Mouse (Mus musculus) G1E (cell line): ENCODE results near the gene Aloxe3. TPM values are rescaled to one million over a fixed set of nuclear protein-coding genes. Genes with fewer than 3 reads are reported as not detected.
A peak's percentile ranks its signal among the peaks of the same experiment; 100 is the strongest.

Experiments used
- ATAC-seq: 2 replicates; pipeline ENCODE4 v1.8.0; 2016; ENCODE audit warnings: mild to moderate bottlenecking; ENCODE audit not compliant: insufficient number of reproducible peaks, poor library complexity, low FRiP score, severe bottlenecking; ENCODE audit errors: extremely low read depth
- DNase-seq: peaks from one replicate; pipeline ENCODE4 v3.0.0; 2012; ENCODE audit warnings: low spot score
- H3K27me3 ChIP-seq: 2 replicates; pipeline ENCODE4 v1.6.1; 2012; ENCODE audit warnings: mild to moderate bottlenecking, low read length, inconsistent platforms; ENCODE audit not compliant: insufficient read depth
- H3K36me3 ChIP-seq: replicated peaks from 2 replicates; pipeline ENCODE3; 2012; ENCODE audit warnings: mild to moderate bottlenecking, inconsistent platforms
- H3K4me1 ChIP-seq: 2 replicates; pipeline ENCODE4 v1.6.1; 2012; ENCODE audit warnings: low read depth, low read length, inconsistent platforms, mixed read lengths; ENCODE audit not compliant: insufficient read depth
- H3K4me3 ChIP-seq: 2 replicates; pipeline ENCODE4 v1.5.1; 2012; ENCODE audit warnings: low read depth, mild to moderate bottlenecking, inconsistent platforms, low read length, moderate library complexity, mixed read lengths
- H3K9me3 ChIP-seq: replicated peaks from 2 replicates; pipeline ENCODE4 v1.6.1; 2012; ENCODE audit warnings: inconsistent platforms
- CTCF ChIP-seq: IDR thresholded peaks from 2 replicates; pipeline ENCODE4 v1.5.1; 2012; ENCODE audit warnings: low read depth, low read length, inconsistent platforms, mixed read lengths
- GATA1 ChIP-seq: IDR thresholded peaks from 2 replicates; pipeline ENCODE4 v1.6.1; 2012; ENCODE audit warnings: borderline replicate concordance, low read length, inconsistent platforms, mixed read lengths
- GATA2 ChIP-seq: IDR thresholded peaks from 2 replicates; pipeline ENCODE4 v1.6.1; 2012; ENCODE audit warnings: low read depth, low read length, inconsistent platforms, borderline replicate concordance
- POLR2AphosphoS5 ChIP-seq: IDR thresholded peaks from 2 replicates; pipeline ENCODE4 v1.6.1; 2012; ENCODE audit warnings: low read depth, low read length, inconsistent platforms; ENCODE audit not compliant: insufficient replicate concordance
- TAL1 ChIP-seq: conservative IDR thresholded peaks from 2 replicates; pipeline ENCODE4 v1.6.1; 2012; ENCODE audit warnings: low read depth, low read length, inconsistent platforms, mixed read lengths
- polyA plus RNA-seq: library from polyadenylated mRNA; stranded (reverse); fragments of >175 nt; gene quantifications from 2 replicates; pipeline ENCODE4 v1.2.3, GENCODE M21; 2012
- total RNA-seq, 2 experiments: library from RNA; stranded (forward) in 1 of 2; stranded (reverse) in 1 of 2; fragments of 200-1000 nt in 1 of 2; fragments of >200 nt in 1 of 2; fragmentation: Nextera tagmentation in 1 of 2; gene quantifications; 2 replicates each; pipeline ENCODE4 v1.2.3; 2014 to 2017

The Aloxe3 gene
- total and polyA plus RNA-seq, 3 experiments: 0.16 TPM; not detected in 2

DNA sequence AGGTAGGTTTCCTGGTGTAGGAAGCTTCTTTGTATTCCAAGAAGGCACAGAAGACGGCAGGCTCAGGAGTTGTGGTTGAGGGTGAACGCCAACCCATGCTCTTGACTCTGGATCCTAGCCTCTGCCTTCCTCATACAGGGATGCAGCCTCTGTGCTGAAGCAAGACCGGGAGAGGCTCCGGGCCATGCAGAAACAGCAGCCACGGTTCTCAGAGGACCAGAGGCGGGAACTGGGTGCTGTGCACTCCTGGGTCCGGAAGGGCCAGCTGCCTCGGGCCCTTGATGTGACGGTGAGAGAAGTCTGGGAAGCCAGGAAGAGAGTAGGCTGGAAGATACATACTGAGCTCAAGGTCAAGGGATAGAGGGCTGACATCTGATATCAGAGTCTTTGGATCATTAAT, 17.5 kb upstream of the Aloxe3 start:
- H3K9me3 ChIP-seq: no peaks in the 10 kb centered on the region
- no peak for ATAC-seq
- DNase-seq: no peak
- H3K4me3 ChIP-seq: no peak overlapping the region
- H3K27me3 ChIP-seq: peaks cover 15% of the 10 kb centered on the region
- H3K4me1 ChIP-seq: peaks cover 36% of the 10 kb centered on the region
- no peak for TF ChIP-seq GATA1
- no peak for TF ChIP-seq TAL1
- TF ChIP-seq GATA2: no peak
- TF ChIP-seq POLR2AphosphoS5: no peak
- peaks cover 68% of the 10 kb centered on the region for H3K36me3 ChIP-seq

DNA sequence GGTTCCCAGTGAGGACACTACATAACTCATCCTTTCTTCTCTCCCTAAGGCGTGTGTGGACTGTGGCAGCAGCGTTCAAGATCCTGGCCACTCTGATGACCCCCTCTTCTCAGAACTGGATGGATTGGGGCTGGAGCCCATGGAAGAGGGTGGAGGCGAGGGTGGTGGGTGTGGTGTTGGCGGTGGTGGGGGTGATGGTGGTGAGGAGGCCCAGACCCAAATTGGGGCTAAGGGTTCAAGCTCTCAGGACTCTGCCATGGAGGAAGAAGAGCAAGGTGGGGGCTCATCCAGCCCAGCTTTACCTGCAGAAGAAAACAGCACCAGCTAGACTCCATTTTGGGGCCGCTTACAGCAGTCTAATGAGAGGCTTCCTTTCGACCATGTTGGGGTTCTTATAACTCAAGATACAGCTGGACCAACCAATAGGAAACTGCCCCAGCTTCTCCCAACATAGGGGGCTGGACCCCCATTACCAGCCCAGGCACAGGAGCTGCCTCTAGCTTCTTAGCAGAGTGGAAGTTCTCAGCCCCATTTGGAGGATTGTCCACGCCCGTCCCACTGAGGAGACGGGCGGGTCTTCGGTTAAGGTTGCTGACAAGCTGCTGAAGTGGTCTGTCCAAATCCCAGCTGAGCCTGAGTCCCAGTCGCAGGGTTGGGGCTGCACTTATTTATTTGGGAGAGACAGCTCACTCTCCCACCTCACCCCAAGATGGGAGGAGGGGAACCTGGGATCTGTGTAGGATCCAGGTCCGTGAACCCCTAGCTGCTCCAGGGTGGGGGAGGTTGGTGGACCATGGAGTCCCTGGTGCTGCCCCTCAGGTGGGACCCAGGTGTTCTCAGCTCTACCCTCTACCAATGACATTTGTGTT, 16.4 kb upstream of the Aloxe3 start:
- H3K4me1 ChIP-seq: peaks cover 37% of the 10 kb centered on the region
- H3K36me3 ChIP-seq: peaks cover 58% of the 10 kb centered on the region
- no peaks in the 10 kb centered on the region for H3K9me3 ChIP-seq
- H3K27me3 ChIP-seq: peaks cover 15% of the 10 kb centered on the region
- DNase-seq (no peak), ATAC-seq (no peak)
- TF ChIP-seq GATA1 (no peak), TAL1 (no peak), POLR2AphosphoS5 (no peak; the same call in 1 of the 2 replicates), CTCF (no peak), GATA2 (no peak)
- peak overlapping the region; percentile 11; the same call in 1 of the 2 replicates for H3K4me3 ChIP-seq

DNA sequence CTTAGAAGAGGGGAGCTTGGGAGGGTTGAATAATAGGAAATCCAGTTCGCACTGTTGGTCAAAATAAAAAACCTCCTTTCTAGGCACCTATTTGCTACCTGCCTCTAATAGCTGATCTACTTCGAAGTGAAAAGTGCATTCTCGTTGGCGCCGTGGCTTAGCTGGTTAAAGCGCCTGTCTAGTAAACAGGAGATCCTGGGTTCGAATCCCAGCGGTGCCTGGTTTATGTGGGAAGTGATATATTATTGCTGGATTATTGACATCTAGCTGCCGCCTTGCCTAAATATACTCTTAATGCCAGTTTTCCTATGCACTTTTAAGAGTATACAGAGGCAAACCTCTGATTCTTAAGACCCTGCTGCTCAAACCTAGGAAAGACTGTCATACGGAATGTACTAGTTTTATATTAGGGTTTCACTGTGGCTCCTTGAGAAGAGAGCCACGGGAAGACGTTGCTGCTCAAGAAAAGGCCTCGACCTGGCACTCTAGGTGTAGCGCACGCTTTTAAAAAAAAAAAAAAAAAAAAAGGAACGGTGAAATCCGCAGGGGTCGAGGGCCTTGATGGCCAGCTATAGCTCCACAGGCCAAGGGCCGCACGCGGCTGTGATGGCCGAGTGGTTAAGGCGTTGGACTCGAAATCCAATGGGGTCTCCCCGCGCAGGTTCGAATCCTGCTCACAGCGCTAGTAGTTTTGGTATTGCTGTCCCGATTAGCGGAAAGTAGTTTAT, 15.2 kb upstream of the Aloxe3 start:
- ATAC-seq (no peak), DNase-seq (no peak)
- Histone ChIP-seq H3K36me3 (peaks cover 46% of the 10 kb centered on the region), H3K27me3 (peaks cover 18% of the 10 kb centered on the region), H3K4me1 (peaks cover 34% of the 10 kb centered on the region), H3K9me3 (no peaks in the 10 kb centered on the region), H3K4me3 (peak overlapping the region; percentile 52; the same call in 1 of the 2 replicates)
- TF ChIP-seq GATA2: no peak
- no peak for TF ChIP-seq CTCF
- no peak for TF ChIP-seq POLR2AphosphoS5
- TF ChIP-seq TAL1: no peak
- TF ChIP-seq GATA1: no peak

DNA sequence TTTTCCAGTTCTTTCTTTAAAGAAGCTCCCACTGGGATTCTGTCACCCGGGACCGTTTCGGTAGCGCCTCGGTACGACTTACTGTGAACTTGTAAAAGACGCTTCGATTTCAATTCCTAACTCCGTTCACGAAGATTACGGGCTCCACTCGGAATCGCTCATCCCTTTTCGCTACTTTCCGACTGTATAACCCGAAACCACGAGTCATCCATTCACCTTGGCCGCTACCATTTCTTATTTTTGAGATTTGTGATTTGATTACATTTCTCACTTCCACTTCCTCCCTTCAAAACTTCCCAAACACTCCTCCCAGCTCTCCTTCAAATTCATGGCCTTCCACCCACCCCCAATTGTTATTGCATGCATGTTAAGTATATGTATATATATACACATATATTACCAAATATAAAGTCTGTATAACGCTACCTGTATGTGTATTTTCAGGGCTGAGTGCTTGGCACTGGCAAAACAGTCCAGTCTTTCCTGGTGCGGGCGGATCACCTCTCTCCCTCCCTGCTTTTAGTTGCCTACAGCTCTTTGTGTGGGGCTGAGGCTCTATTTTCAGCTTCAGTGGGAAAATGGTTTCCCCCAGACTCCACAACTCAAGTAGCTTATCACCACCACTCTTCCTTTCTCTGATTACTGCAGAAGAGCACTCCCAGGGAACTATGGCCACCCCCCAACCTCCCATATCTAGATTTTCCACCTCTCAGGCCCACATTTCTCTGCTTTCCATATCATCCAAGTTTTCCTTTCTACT, 14.5 kb upstream of the Aloxe3 start:
- H3K36me3 ChIP-seq: peaks cover 38% of the 10 kb centered on the region
- H3K9me3 ChIP-seq: no peaks in the 10 kb centered on the region
- H3K27me3 ChIP-seq: peaks cover 21% of the 10 kb centered on the region
- ATAC-seq (no peak), DNase-seq (no peak)
- H3K4me1 ChIP-seq: peaks cover 34% of the 10 kb centered on the region
- peak overlapping the region; percentile 52; the same call in 1 of the 2 replicates for H3K4me3 ChIP-seq
- TF ChIP-seq GATA1: no peak
- TF ChIP-seq CTCF: no peak
- no peak for TF ChIP-seq TAL1
- no peak for TF ChIP-seq POLR2AphosphoS5
- no peak for TF ChIP-seq GATA2

DNA sequence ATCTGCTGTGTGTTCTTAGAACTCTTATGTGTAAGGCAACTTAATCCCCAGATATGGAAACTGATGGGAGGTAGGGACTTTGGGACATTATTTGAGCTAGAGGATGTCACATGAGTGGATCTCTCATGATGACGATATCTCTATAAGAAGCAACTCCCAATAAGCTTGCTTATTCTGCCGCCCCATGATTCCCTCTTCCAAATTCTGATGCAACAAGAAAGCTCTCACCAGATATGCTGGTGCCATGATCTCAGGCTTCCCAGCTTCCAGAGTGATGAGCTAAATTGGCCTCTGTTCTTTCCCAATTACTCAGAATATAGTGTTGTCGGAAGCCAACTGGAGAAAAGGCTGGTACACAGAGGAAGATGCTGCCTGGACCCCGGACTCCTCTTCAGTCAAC, 13.8 kb upstream of the Aloxe3 start:
- no peaks in the 10 kb centered on the region for H3K9me3 ChIP-seq
- peaks cover 39% of the 10 kb centered on the region for H3K4me1 ChIP-seq
- H3K36me3 ChIP-seq: peaks cover 32% of the 10 kb centered on the region
- TF ChIP-seq TAL1 (no peak), POLR2AphosphoS5 (no peak)
- no peak for DNase-seq
- no peak for ATAC-seq
- peaks cover 21% of the 10 kb centered on the region for H3K27me3 ChIP-seq
- H3K4me3 ChIP-seq: no peak overlapping the region

DNA sequence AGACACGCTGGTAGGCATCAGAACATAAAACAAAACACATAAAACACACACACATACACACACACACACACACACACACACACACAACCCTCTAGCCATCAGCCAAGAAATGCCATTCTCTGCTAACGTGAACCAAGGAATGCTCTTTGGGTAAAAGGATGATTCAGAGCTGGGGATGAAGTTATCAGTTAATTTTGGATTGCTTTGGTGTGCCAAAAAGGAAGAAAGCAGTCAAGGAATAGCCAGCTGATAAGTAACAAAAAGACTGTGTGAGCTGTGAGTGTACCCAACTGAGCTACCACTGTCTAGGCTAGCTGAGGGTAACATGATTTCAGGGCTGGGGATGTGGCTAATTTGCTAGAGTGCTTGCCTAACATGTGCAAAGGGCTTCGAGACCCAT, 11.7 kb upstream of the Aloxe3 start:
- Histone ChIP-seq H3K9me3 (no peaks in the 10 kb centered on the region), H3K4me3 (no peak overlapping the region), H3K27me3 (peaks cover 21% of the 10 kb centered on the region), H3K36me3 (peaks cover 10% of the 10 kb centered on the region), H3K4me1 (peaks cover 53% of the 10 kb centered on the region)
- no peak for DNase-seq
- no peak for ATAC-seq
- TF ChIP-seq TAL1 (no peak), POLR2AphosphoS5 (no peak), CTCF (no peak), GATA2 (no peak), GATA1 (no peak)
